Mouse (Mus musculus): Measurements from ENCODE around the gene Vwa2. TPM values are rescaled to one million over a fixed set of nuclear protein-coding genes. Genes with fewer than 3 reads are reported as not detected.

Gene Vwa2
- polyA plus RNA-seq, 1 experiment from 2014 or later = 0.35 TPM

DNA sequence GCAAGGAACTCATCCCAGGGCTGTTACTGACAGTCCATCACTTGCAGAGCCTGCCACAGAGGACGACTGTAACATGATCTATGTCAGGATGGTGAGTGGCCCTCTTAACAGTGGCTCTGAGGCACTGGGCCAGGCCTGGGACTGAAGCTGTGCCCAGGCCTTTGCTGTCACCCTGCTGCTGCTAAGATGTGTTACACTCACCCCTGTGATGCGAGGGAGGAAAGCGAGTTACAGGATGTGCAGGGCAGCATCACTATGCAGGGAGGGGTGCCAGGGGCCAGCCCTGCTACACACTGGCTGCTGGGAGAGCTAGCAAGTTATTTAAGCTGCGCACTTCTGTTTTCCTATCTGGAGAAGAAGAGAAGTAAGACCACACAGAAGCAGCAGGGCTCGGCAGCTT is 17.6 kb upstream of the Vwa2 start:
- ATAC-seq = no peak

DNA sequence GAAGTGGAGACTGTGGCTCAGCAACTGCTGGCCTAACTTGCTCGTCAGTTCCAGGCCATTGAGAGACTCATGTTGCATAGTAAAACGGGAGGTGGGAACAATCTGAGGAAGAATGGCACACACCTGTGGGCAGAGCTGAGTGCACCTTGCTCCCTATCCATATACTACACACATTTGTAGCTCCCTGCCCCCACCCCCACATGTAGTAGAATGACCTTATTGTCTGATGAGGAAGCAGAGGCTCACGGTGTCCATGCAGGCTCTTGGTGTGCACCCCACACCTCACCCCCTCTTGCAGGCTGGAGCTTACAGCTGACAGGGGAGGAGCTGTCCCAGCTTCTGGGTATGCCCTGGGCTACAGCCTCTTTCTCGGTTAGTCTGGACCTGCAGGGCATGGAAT is 6.3 kb upstream of the Vwa2 start:
- no peak for ATAC-seq
- Histone ChIP-seq H3K9ac (replicated peaks; ENCODE audit: low read depth, low read length) (no peak overlapping the region), H3K9me3 (ENCODE audit: control insufficient read depth, low read length) (no peaks in the 10 kb centered on the region), H3K27me3 (replicated peaks; ENCODE audit: control insufficient read depth, insufficient read depth, low read length) (peaks cover 13% of the 10 kb centered on the region), H3K4me1 (replicated peaks; ENCODE audit: control insufficient read depth, insufficient read depth, low read length) (no peaks in the 10 kb centered on the region), H3K4me2 (ENCODE audit: low read length) (no peak overlapping the region), H3K36me3 (ENCODE audit: control insufficient read depth, insufficient read depth) (no peaks in the 10 kb centered on the region), H3K4me3 (replicated peaks; ENCODE audit: low read length) (no peak overlapping the region), H3K27ac (ENCODE audit: low read length) (no peak overlapping the region)
- 57% methylated on average over 4 of the region's 4 CpGs for WGBS

More for the DNA sequence above, 17.6 kb upstream of the Vwa2 start:
- H3K9ac ChIP-seq (replicated peaks; ENCODE audit: low read depth, low read length) = no peak overlapping the region
- no peaks in the 10 kb centered on the region for H3K4me1 ChIP-seq (replicated peaks; ENCODE audit: control insufficient read depth, insufficient read depth, low read length)
- no peaks in the 10 kb centered on the region for H3K9me3 ChIP-seq (ENCODE audit: control insufficient read depth, low read length)
- no peak overlapping the region for H3K4me3 ChIP-seq (replicated peaks; ENCODE audit: low read length)
- WGBS = 59% methylated on average over 5 of the region's 5 CpGs
- H3K27me3 ChIP-seq (replicated peaks; ENCODE audit: control insufficient read depth, insufficient read depth, low read length) = no peaks in the 10 kb centered on the region
- H3K4me2 ChIP-seq (ENCODE audit: low read length) = no peak overlapping the region
- no peaks in the 10 kb centered on the region for H3K36me3 ChIP-seq (ENCODE audit: control insufficient read depth, insufficient read depth)
- H3K27ac ChIP-seq (ENCODE audit: low read length) = no peak overlapping the region

DNA sequence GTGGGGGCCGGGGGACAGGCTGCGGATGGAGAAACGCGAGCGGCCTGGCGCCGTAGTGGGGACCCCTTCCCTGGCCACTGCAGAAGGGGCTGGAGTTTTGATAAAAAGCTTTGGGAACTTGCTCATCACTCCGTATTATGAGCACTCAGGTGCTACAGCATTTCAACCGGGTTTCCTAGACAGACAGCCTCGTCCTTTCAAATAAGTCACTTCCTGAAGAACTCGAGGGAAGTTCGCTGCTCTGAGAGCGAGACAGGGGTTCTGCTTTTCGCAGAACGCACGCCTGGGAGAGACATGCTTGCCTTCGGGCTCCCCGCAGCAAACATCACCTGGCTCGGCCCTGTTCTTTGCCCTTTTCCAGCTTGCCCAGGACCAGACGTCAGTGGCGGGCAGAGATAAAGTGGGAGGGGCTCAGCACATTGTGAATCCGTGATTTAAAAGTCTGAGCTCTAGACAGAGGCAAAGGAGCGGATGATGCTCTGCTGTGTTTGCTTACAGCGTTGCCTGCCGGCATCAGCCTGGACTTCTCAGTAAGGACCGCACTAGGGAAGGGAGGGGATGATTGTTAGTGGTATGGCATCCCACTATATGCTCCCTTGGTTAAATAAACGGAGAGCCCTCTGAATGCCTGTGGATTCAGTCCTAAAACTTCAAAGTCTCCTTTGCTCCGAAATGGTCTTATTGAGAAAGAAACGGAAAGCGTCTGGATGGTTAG is 709 bp downstream of the Vwa2 start:
- Histone ChIP-seq H3K27ac (ENCODE audit: low read length) (no peak overlapping the region), H3K9ac (replicated peaks; ENCODE audit: low read depth, low read length) (peak overlapping the region; percentile 45), H3K9me3 (ENCODE audit: control insufficient read depth, low read length) (no peaks in the 10 kb centered on the region), H3K27me3 (replicated peaks; ENCODE audit: control insufficient read depth, insufficient read depth, low read length) (peaks cover 47% of the 10 kb centered on the region), H3K36me3 (ENCODE audit: control insufficient read depth, insufficient read depth) (no peaks in the 10 kb centered on the region), H3K4me3 (replicated peaks; ENCODE audit: low read length) (peak overlapping the region; percentile 50), H3K4me1 (replicated peaks; ENCODE audit: control insufficient read depth, insufficient read depth, low read length) (peaks cover 12% of the 10 kb centered on the region), H3K4me2 (ENCODE audit: low read length) (peak overlapping the region; percentile 96)
- WGBS = 8% methylated on average over 30 of the region's 30 CpGs
- ATAC-seq = 0 out of 2 replicates have a peak, but pooled peaks have one; percentile 33

DNA sequence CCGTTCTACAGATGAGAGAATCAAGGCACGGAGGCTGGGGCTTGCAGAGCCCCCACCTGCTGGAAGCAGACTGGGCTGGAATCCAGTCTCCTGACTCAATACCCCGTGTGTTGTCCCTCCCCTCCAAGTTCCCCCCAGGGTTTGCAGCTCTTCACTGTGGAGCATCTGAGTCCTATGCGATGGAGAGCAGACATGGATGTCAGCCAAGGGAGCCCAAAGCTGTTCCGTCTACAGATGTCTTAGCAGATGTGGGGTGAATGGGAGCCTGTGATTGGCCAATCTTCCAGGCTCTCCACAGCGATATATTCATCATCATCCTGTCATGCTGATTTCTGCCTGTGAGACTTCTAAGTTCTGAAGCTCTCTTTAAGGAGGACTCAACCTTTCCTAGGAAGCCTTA is 3.3 kb downstream of the Vwa2 start:
- Histone ChIP-seq H3K4me1 (replicated peaks; ENCODE audit: control insufficient read depth, insufficient read depth, low read length) (peaks cover 12% of the 10 kb centered on the region), H3K4me2 (ENCODE audit: low read length) (no peak overlapping the region), H3K36me3 (ENCODE audit: control insufficient read depth, insufficient read depth) (no peaks in the 10 kb centered on the region), H3K4me3 (replicated peaks; ENCODE audit: low read length) (no peak overlapping the region), H3K27me3 (replicated peaks; ENCODE audit: control insufficient read depth, insufficient read depth, low read length) (peaks cover 37% of the 10 kb centered on the region), H3K27ac (ENCODE audit: low read length) (no peak overlapping the region), H3K9me3 (ENCODE audit: control insufficient read depth, low read length) (no peaks in the 10 kb centered on the region), H3K9ac (replicated peaks; ENCODE audit: low read depth, low read length) (no peak overlapping the region)
- 49% methylated on average over 6 of the region's 6 CpGs for WGBS
- peak; percentile 50; the same call in 1 of the 2 replicates for ATAC-seq

DNA sequence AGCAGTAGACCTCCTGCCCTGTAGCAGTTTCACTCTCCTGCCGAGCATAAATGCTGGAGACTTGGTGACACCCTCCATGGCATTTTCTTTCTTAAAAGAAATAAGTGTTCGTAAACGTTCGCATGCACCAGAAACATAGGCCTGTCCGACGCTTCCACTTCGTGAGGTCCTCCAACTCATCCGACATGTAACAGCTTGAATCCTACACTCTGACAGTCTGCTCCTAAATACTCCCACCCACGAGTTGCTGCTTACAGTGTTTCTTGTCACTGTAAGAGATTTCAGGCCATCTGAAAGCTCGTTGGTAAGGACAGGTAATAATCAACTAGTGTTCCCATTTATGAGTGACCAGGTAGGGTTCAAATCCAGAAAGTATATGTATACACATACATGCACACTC is 13.8 kb downstream of the Vwa2 start:
- 83% methylated on average over 10 of the region's 10 CpGs for WGBS
- H3K9ac ChIP-seq (replicated peaks; ENCODE audit: low read depth, low read length) = no peak overlapping the region

DNA sequence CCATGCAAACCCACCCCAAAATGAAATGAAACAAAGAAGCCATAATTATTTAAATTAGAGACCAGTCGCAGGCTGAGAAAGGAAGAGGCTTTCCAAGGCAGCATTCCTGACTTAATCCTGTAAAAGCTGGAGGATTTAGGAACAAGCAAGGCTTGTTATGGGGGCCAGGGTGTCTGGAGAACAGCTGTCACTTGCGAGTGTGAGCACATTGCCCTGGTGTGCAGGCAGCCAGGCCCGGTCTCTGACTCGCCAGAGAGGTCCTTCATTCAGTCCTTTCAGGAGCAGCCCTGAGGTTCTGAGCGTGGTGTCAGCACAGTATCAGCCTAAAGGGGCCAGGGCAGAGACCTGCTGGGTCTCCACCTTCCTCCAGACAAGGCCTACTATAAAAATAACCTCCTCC is 14.6 kb downstream of the Vwa2 start:
- Histone ChIP-seq H3K4me2 (ENCODE audit: low read length) (no peak overlapping the region), H3K4me1 (replicated peaks; ENCODE audit: control insufficient read depth, insufficient read depth, low read length) (no peaks in the 10 kb centered on the region), H3K36me3 (ENCODE audit: control insufficient read depth, insufficient read depth) (no peaks in the 10 kb centered on the region), H3K27me3 (replicated peaks; ENCODE audit: control insufficient read depth, insufficient read depth, low read length) (no peaks in the 10 kb centered on the region), H3K4me3 (replicated peaks; ENCODE audit: low read length) (no peak overlapping the region), H3K9me3 (ENCODE audit: control insufficient read depth, low read length) (no peaks in the 10 kb centered on the region), H3K9ac (replicated peaks; ENCODE audit: low read depth, low read length) (no peak overlapping the region), H3K27ac (ENCODE audit: low read length) (no peak overlapping the region)
- 33% methylated on average over 5 of the region's 5 CpGs for WGBS
- ATAC-seq = no peak

More for the DNA sequence above, 13.8 kb downstream of the Vwa2 start:
- Histone ChIP-seq H3K27ac (ENCODE audit: low read length) (no peak overlapping the region), H3K36me3 (ENCODE audit: control insufficient read depth, insufficient read depth) (no peaks in the 10 kb centered on the region), H3K4me2 (ENCODE audit: low read length) (no peak overlapping the region), H3K27me3 (replicated peaks; ENCODE audit: control insufficient read depth, insufficient read depth, low read length) (no peaks in the 10 kb centered on the region), H3K9me3 (ENCODE audit: control insufficient read depth, low read length) (no peaks in the 10 kb centered on the region), H3K4me3 (replicated peaks; ENCODE audit: low read length) (no peak overlapping the region), H3K4me1 (replicated peaks; ENCODE audit: control insufficient read depth, insufficient read depth, low read length) (no peaks in the 10 kb centered on the region)
- no peak for ATAC-seq

DNA sequence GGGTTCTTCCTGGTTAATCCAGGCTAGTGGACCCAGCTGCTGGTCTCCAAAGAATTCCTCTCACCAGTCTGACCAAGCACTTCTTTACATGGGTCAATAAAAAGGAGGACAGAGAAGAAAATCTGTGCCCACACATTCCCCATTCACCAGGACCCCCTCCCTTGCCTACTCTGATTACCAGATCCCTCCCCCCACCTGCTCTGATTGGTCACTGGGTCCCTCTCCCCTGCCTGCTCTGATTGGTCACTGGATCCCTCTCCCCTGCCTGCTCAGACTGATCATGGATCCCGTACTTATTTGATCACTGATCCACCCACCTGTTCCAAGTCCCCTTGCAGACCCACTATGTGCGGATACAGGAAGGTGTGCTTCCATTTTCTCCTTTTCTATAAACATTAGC is 17.4 kb downstream of the Vwa2 start:
- Histone ChIP-seq H3K9ac (replicated peaks; ENCODE audit: low read depth, low read length) (no peak overlapping the region), H3K4me2 (ENCODE audit: low read length) (no peak overlapping the region)
- 48% methylated on average over 2 of the region's 2 CpGs for WGBS

DNA sequence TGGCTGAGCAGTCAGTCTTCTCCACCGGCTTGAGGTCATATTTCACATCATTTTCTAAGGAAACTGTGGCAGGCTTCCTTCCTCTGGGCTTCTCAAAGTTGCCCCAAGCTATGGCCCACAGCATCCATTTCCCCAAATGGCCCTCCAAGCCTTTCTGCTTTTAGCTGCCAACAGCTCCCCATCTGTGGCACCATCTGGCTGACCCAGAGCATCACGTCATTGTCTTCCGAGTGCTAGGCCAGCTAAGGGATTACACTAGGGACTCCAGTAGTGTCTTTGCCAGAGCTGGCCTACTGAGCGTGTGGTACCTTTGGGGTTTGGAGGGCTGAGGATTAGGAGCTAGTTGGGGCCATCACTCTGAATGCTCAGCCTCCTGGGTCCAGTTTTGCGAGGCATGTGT is 18.5 kb downstream of the Vwa2 start:
- no peak for ATAC-seq
- Histone ChIP-seq H3K27ac (ENCODE audit: low read length) (no peak overlapping the region), H3K36me3 (ENCODE audit: control insufficient read depth, insufficient read depth) (no peaks in the 10 kb centered on the region), H3K4me3 (replicated peaks; ENCODE audit: low read length) (no peak overlapping the region), H3K4me1 (replicated peaks; ENCODE audit: control insufficient read depth, insufficient read depth, low read length) (no peaks in the 10 kb centered on the region), H3K4me2 (ENCODE audit: low read length) (no peak overlapping the region), H3K9me3 (ENCODE audit: control insufficient read depth, low read length) (no peaks in the 10 kb centered on the region), H3K27me3 (replicated peaks; ENCODE audit: control insufficient read depth, insufficient read depth, low read length) (no peaks in the 10 kb centered on the region), H3K9ac (replicated peaks; ENCODE audit: low read depth, low read length) (no peak overlapping the region)
- WGBS = 86% methylated on average over 5 of the region's 5 CpGs

More for the DNA sequence above, 17.4 kb downstream of the Vwa2 start:
- H3K27me3 ChIP-seq (replicated peaks; ENCODE audit: control insufficient read depth, insufficient read depth, low read length) = no peaks in the 10 kb centered on the region
- no peaks in the 10 kb centered on the region for H3K36me3 ChIP-seq (ENCODE audit: control insufficient read depth, insufficient read depth)
- H3K4me1 ChIP-seq (replicated peaks; ENCODE audit: control insufficient read depth, insufficient read depth, low read length) = no peaks in the 10 kb centered on the region
- no peak for ATAC-seq
- no peaks in the 10 kb centered on the region for H3K9me3 ChIP-seq (ENCODE audit: control insufficient read depth, low read length)
- no peak overlapping the region for H3K4me3 ChIP-seq (replicated peaks; ENCODE audit: low read length)
- no peak overlapping the region for H3K27ac ChIP-seq (ENCODE audit: low read length)

DNA sequence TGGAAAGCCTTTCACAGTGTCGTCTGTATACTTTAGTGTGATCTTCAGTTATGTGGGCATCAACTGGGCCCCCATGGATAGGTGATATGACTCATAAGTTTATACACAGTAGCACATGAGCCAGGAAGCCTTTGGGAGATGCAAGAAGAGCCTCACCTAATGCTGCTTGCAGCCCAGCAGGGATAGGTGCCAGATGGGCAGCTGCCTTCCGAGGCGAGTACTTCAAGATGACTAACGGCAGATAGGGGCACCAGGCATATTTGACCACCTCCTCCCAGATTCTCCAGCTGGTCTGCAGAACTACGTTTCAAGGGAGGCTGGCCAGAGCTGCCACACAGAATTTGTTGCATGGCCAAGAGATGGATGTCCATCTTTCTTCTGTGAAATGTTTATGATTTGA is 19.3 kb downstream of the Vwa2 start:
- Histone ChIP-seq H3K36me3 (ENCODE audit: control insufficient read depth, insufficient read depth) (no peaks in the 10 kb centered on the region), H3K27ac (ENCODE audit: low read length) (no peak overlapping the region), H3K4me2 (ENCODE audit: low read length) (no peak overlapping the region), H3K9me3 (ENCODE audit: control insufficient read depth, low read length) (no peaks in the 10 kb centered on the region), H3K4me3 (replicated peaks; ENCODE audit: low read length) (no peak overlapping the region), H3K9ac (replicated peaks; ENCODE audit: low read depth, low read length) (no peak overlapping the region), H3K27me3 (replicated peaks; ENCODE audit: control insufficient read depth, insufficient read depth, low read length) (no peaks in the 10 kb centered on the region), H3K4me1 (replicated peaks; ENCODE audit: control insufficient read depth, insufficient read depth, low read length) (no peaks in the 10 kb centered on the region)
- ATAC-seq = no peak
- WGBS = 85% methylated on average over 5 of the region's 5 CpGs

DNA sequence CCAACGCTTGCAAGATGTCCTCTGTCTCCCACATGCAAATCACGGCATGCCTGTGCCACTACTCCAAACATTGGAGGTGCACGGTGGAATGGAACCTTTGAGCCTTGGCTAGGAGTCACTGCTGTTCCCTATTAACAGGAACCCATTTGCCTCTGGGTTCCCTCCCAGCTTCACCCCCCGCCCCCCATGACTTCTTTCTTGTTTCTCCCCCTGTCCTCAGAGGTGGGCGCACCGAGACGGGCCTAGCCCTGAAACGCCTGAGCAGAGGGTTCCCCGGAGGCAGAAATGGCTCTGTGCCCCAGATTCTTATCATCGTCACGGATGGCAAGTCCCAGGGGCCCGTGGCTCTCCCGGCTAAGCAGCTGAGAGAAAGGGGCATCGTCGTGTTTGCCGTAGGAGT is 23.6 kb downstream of the Vwa2 start:
- ATAC-seq = no peak
- no peaks in the 10 kb centered on the region for H3K36me3 ChIP-seq (ENCODE audit: control insufficient read depth, insufficient read depth)
- no peaks in the 10 kb centered on the region for H3K9me3 ChIP-seq (ENCODE audit: control insufficient read depth, low read length)
- no peak overlapping the region for H3K4me3 ChIP-seq (replicated peaks; ENCODE audit: low read length)
- H3K27ac ChIP-seq (ENCODE audit: low read length) = no peak overlapping the region
- no peaks in the 10 kb centered on the region for H3K4me1 ChIP-seq (replicated peaks; ENCODE audit: control insufficient read depth, insufficient read depth, low read length)
- H3K27me3 ChIP-seq (replicated peaks; ENCODE audit: control insufficient read depth, insufficient read depth, low read length) = no peaks in the 10 kb centered on the region
- H3K9ac ChIP-seq (replicated peaks; ENCODE audit: low read depth, low read length) = no peak overlapping the region
- WGBS = 82% methylated on average over 16 of the region's 16 CpGs
- H3K4me2 ChIP-seq (ENCODE audit: low read length) = no peak overlapping the region

Data from forebrain, embryonic 16.5 days (tissue).